Mouse (Mus musculus) lung, embryonic 16.5 days (tissue): Measurements from ENCODE around the gene Btbd3. TPM values are rescaled to one million over a fixed set of nuclear protein-coding genes. Genes with fewer than 3 reads are reported as not detected.

ENCODE experiments used
- ATAC-seq: fragments of 200-750 bp; cut with Nextera tagmentation; 2 replicates; pipeline ENCODE4 v1.8.0; 2017; ENCODE audit warnings: low read depth, mild to moderate bottlenecking, moderate library complexity
- H3K27ac ChIP-seq: fragments of 300-500 bp; sonication (generic); 2 replicates; pipeline ENCODE4 v1.5.1; 2014; ENCODE audit warnings: mild to moderate bottlenecking, control low read depth, low read length
- H3K27me3 ChIP-seq: fragments of 300-500 bp; sonication (generic); 2 replicates; pipeline ENCODE4 v1.6.1; 2014; ENCODE audit warnings: low read depth, low read length, mixed read lengths; ENCODE audit not compliant: control insufficient read depth, insufficient read depth
- H3K36me3 ChIP-seq: fragments of 300-500 bp; sonication (generic); 2 replicates; pipeline ENCODE4 v1.6.1; 2014; ENCODE audit warnings: low read length; ENCODE audit not compliant: control insufficient read depth, insufficient read depth
- H3K4me1 ChIP-seq: fragments of 300-500 bp; sonication (generic); replicated peaks from 2 replicates; pipeline ENCODE4 v1.6.1; 2014; ENCODE audit warnings: low read length, mixed read lengths; ENCODE audit not compliant: control insufficient read depth, insufficient read depth
- H3K4me2 ChIP-seq: fragments of 300-500 bp; sonication (generic); 2 replicates; pipeline ENCODE4 v1.6.1; 2014; ENCODE audit warnings: low read depth, low read length, control low read depth
- H3K4me3 ChIP-seq: fragments of 300-500 bp; sonication (generic); 2 replicates; pipeline ENCODE4 v1.5.1; 2014; ENCODE audit warnings: mild to moderate bottlenecking, low read length, control low read depth
- H3K9ac ChIP-seq: fragments of 300-500 bp; sonication (generic); 2 replicates; pipeline ENCODE4 v1.6.1; 2014; ENCODE audit warnings: low read length, control low read depth
- H3K9me3 ChIP-seq: fragments of 300-500 bp; sonication (generic); 2 replicates; pipeline ENCODE4 v1.6.1; 2016; ENCODE audit warnings: low read length; ENCODE audit not compliant: control insufficient read depth
- WGBS: fragments of 180-500 bp; shearing (Covaris S2); extraction: QIAGEN DNeasy Blood & Tissue Kit; methylation state at CpG from one replicate; pipeline ENCODE4 v1.1.7; 2014; 5-methylcytosine and 5-hydroxymethylcytosine counted together
- polyA plus RNA-seq: library from polyadenylated mRNA; unstranded; fragments of >200 nt; fragmentation: Nextera tagmentation; extraction: Ambion mirVana; gene quantifications from 2 replicates; pipeline ENCODE4 v1.2.1, GENCODE M21; 2015

Btbd3 gene
- polyA plus RNA-seq, 1 experiment from 2014 or later = 52.8 TPM

DNA sequence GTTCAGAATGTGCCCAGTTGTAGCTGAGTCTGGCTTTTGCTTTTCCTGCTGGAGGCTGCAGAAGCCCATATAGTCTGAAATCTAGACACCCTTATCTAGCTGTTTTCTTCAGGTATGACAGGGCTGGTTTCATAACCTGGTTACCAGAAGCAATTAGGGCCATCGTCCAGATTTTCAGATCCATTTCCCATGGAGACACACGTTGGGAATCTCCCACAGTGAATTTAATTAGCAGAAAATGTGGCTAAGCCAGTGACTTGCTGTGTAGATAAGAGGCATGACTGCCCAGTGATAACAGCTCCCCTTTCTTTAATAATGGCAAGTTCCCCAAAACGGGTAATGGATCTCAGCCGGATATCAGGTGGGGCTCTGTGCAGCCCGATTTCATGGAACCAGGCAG lies 146.7 kb downstream of the Btbd3 start:
- no peak for ATAC-seq
- Histone ChIP-seq H3K27ac (no peak overlapping the region), H3K9ac (no peak overlapping the region), H3K36me3 (no peaks in the 10 kb centered on the region), H3K4me2 (no peak overlapping the region), H3K9me3 (no peaks in the 10 kb centered on the region), H3K4me1 (no peaks in the 10 kb centered on the region), H3K27me3 (no peaks in the 10 kb centered on the region), H3K4me3 (no peak overlapping the region)
- WGBS = 70% methylated on average over 5 of the region's 5 CpGs

GRCm38 (mm10) chr2:138405753-138406528 lies 149.6 kb downstream of the Btbd3 start:
- Histone ChIP-seq H3K27ac (no peak overlapping the region), H3K36me3 (no peaks in the 10 kb centered on the region), H3K4me1 (no peaks in the 10 kb centered on the region), H3K9me3 (no peaks in the 10 kb centered on the region), H3K4me3 (no peak overlapping the region), H3K27me3 (no peaks in the 10 kb centered on the region), H3K9ac (no peak overlapping the region), H3K4me2 (no peak overlapping the region)
- WGBS = 10% methylated on average over 4 of the region's 4 CpGs
- peak; percentile 89 for ATAC-seq

GRCm38 (mm10) chr2:138406703-138407102 lies 150.3 kb downstream of the Btbd3 start:
- Histone ChIP-seq H3K36me3 (no peaks in the 10 kb centered on the region), H3K9me3 (no peaks in the 10 kb centered on the region), H3K4me1 (no peaks in the 10 kb centered on the region), H3K27ac (no peak overlapping the region), H3K4me2 (no peak overlapping the region), H3K27me3 (no peaks in the 10 kb centered on the region), H3K4me3 (no peak overlapping the region), H3K9ac (no peak overlapping the region)
- no peak for ATAC-seq

DNA sequence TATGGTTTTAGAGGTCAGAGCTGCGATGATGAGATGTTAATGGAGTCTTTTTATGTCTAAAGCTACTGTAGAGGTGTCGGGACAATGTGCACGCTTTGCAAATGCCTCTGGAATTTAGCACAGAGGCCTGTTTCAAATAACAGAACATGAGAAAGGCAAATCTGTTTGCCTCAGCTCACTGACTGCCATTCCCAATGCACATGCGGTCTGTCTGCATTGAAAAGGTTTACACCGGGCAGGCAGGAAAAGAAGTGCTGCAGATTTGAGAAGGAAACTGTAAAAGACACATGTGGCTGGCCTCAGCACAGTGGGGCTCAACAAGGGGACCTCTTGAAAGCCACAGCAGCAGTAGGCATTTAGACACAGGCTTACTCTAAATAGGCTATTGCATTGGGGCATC lies 156.2 kb downstream of the Btbd3 start:
- H3K36me3 ChIP-seq = no peaks in the 10 kb centered on the region
- no peak overlapping the region for H3K27ac ChIP-seq
- H3K4me3 ChIP-seq = no peak overlapping the region
- no peaks in the 10 kb centered on the region for H3K27me3 ChIP-seq
- WGBS = 25% methylated on average over 5 of the region's 5 CpGs
- no peak for ATAC-seq
- no peaks in the 10 kb centered on the region; the same call in 1 of the 2 replicates for H3K4me1 ChIP-seq
- H3K4me2 ChIP-seq = no peak overlapping the region
- no peaks in the 10 kb centered on the region for H3K9me3 ChIP-seq
- no peak overlapping the region; the same call in 1 of the 2 replicates for H3K9ac ChIP-seq

DNA sequence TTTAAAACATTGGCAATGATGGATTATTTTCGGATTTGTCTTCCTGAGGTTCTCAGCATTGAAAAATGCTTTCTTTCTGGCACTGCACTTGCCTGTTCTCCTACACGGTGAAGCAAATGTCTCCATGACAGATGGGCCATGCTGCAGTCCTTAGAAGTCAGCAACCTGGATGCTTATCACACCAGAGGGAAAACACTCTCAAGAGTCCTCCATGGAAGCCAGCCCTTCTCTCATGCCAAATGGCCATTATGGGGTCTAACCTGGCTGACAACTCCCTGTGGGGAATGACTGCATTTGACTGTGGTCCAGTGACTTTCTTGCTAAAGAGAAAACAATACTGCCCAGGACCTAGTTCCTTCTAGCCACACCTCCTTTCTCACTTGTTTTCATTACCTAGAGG lies 166.0 kb downstream of the Btbd3 start:
- Histone ChIP-seq H3K27me3 (no peaks in the 10 kb centered on the region), H3K9me3 (no peaks in the 10 kb centered on the region), H3K9ac (no peak overlapping the region), H3K4me3 (no peak overlapping the region), H3K4me2 (no peak overlapping the region), H3K27ac (no peak overlapping the region), H3K4me1 (no peaks in the 10 kb centered on the region), H3K36me3 (no peaks in the 10 kb centered on the region)
- 51% methylated on average over 2 of the region's 2 CpGs for WGBS
- ATAC-seq = no peak

DNA sequence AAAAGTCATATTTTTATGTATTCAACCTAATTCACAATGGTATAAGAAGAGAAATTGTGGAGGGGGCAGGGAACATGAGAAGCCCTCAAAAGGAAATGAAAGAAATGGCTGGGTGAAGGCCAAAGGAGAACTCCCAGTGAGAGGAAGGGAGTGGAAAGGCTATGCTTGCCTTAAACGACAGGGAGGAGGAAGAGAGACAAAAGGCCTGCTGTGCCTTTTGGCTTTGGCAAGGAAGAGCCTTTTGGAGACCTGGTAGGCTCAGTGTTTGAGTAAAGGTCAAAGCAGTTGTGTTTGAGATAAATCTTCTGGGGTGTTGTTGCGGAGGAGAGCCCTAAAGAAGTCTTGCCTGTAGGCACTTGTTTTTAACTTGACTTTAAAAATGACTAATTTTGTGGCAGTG lies 175.6 kb downstream of the Btbd3 start:
- no peaks in the 10 kb centered on the region for H3K4me1 ChIP-seq
- no peak overlapping the region for H3K9ac ChIP-seq
- no peak overlapping the region for H3K4me3 ChIP-seq
- H3K27ac ChIP-seq = no peak overlapping the region
- no peak for ATAC-seq
- no peaks in the 10 kb centered on the region for H3K27me3 ChIP-seq
- H3K36me3 ChIP-seq = no peaks in the 10 kb centered on the region
- 46% methylated on average over 2 of the region's 2 CpGs for WGBS
- no peak overlapping the region for H3K4me2 ChIP-seq
- H3K9me3 ChIP-seq = no peaks in the 10 kb centered on the region

GRCm38 (mm10) chr2:138446466-138446865 lies 190.1 kb downstream of the Btbd3 start:
- ATAC-seq = no peak
- 65% methylated on average over 3 of the region's 3 CpGs for WGBS

DNA sequence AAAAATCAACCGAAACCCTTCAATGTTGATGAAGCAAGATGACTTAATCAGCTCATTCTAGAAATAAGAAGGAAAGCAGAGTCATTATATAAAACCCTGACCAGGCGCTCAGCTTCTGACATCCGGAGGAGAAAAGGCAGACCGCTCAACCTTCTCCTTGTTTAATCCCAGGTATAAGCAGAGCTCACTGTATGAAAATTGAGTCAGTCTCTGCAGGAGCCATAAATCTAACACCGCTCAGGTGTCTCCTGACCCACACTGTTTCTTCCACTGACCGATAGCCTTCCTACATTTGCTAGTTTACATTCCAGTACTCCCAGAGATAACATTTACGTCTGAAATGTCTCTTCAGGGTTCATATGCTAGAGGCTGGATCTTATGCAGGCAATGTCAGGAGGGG lies 190.6 kb downstream of the Btbd3 start:
- WGBS = 73% methylated on average over 7 of the region's 7 CpGs
- Histone ChIP-seq H3K36me3 (no peaks in the 10 kb centered on the region), H3K4me1 (no peaks in the 10 kb centered on the region), H3K27ac (no peak overlapping the region), H3K4me2 (no peak overlapping the region), H3K9ac (no peak overlapping the region), H3K9me3 (no peaks in the 10 kb centered on the region), H3K4me3 (no peak overlapping the region), H3K27me3 (no peaks in the 10 kb centered on the region)
- ATAC-seq = no peak

More at GRCm38 (mm10) chr2:138446466-138446865, 190.1 kb downstream of the Btbd3 start:
- Histone ChIP-seq H3K4me1 (no peaks in the 10 kb centered on the region), H3K4me2 (no peak overlapping the region), H3K27me3 (no peaks in the 10 kb centered on the region), H3K9ac (no peak overlapping the region), H3K4me3 (no peak overlapping the region), H3K36me3 (no peaks in the 10 kb centered on the region), H3K27ac (no peak overlapping the region), H3K9me3 (no peaks in the 10 kb centered on the region)

GRCm38 (mm10) chr2:138447681-138448080 lies 191.3 kb downstream of the Btbd3 start:
- H3K36me3 ChIP-seq = no peaks in the 10 kb centered on the region
- no peaks in the 10 kb centered on the region for H3K9me3 ChIP-seq
- no peak overlapping the region for H3K9ac ChIP-seq
- H3K4me3 ChIP-seq = no peak overlapping the region
- ATAC-seq = no peak
- H3K27ac ChIP-seq = no peak overlapping the region
- no peak overlapping the region for H3K4me2 ChIP-seq
- H3K4me1 ChIP-seq = no peaks in the 10 kb centered on the region
- WGBS = 89% methylated on average over 3 of the region's 3 CpGs
- no peaks in the 10 kb centered on the region for H3K27me3 ChIP-seq
